Mouse (Mus musculus) urinary bladder, postnatal 4 days (tissue): ENCODE data around the gene Tbc1d2b.

Source experiments
- DNase-seq, 2 experiments: peaks; one replicate each; pipeline ENCODE4 v3.0.0; 2021 to 2022; ENCODE audit warnings: low spot score in 2 of 2

Tbc1d2b gene

GRCm38 (mm10) chr9:90265322-90266039 is 5.1 kb downstream of the Tbc1d2b start:
- DNase-seq, result no peak

- DNase-seq, result peak in 1 of 2 experiments; percentile 43
These were observed 7.3 kb downstream of the Tbc1d2b start for GRCm38 (mm10) chr9:90263340-90263679.

DNA sequence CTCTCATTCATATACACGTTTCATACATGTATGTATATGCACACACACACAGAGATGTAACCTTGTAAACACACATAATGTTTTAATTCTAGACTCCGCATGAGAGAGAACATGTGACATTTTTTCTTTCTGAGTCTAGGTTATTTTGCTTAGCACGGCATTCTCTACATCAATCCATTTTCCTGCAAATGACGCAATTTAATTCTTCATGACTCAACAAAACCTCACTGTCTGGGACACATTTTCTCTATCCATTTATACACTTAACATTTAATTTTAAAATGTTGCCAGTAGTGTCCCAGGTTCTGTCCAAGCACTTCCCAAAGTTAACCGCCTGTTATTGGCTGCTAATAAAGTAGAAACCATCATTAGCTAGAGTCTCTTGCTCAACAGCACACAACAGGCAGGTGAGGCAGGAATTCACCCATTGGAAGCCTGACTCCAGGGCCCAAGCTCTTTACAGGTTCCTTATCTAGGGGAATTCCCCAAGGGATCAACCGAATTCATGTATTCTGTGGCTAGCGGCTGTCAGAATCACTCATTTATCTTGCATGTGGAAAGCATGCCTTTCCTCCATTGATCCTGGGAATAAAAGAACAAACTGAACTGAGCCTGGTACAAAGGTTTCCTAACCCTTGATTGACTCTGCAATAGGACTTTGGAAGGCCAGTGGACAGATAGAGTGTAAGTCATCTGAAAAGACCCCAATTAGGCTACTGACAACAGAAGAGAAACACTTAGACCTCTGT is 7.8 kb downstream of the Tbc1d2b start:
- no peak for DNase-seq

DNA sequence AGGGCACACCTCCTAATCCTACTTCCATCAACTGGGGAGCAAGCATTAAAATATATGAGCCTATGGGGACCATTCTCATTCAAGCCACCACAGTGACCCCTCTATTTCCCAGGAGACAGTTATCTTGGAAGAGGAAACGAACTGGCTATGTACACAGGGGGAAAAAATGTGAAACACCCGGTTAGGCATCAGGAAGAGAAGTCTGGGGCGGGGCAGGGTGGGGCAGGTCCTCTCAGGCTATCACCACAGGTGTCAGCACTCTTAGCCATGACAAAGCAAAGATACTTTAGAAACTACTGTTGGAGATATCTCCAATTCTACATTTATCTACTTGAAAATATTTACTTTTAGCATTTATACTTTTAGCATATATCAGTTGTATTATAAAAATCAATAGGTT is 8.5 kb downstream of the Tbc1d2b start:
- DNase-seq, result no peak

DNA sequence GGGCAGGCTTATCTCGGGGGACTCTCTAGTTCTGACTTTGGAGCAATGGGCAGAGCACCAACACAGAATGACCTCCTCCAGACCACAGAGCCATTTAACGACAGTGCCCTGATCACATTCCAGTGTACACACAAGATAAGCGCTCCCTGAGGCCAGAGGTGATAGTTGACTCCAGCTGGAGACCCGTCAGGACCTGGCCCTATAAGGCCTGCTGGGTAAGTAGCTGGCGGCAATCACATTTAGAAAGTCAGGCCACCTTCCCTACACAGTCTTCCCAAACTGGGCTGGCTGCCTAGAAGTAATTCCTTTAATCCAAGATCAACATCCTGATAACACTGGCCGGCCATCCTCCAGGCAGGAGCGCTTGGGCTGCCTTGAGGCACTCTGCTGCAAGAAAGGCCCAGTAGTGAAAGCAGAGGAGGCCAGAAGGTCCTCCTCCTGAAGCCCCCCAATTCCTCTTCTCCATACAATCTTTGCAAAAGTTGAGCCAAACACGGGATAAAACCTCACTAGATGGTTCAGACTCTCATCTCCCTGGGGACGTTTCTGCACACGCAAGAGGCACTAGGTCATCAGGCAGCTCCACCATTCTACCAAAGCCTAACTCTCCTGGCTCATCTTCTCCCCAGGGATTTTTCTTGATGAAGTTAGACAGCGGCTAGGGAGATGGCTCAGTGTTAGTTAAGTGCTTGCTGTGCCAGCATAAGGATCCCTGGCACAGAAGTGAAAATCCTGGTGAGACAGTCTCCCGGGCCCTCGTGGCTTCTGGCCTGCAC is 9.8 kb downstream of the Tbc1d2b start:
- DNase-seq, result no peak

GRCm38 (mm10) chr9:90260079-90260478 is 10.5 kb downstream of the Tbc1d2b start:
- DNase-seq, result no peak

GRCm38 (mm10) chr9:90259400-90259950 is 11.1 kb downstream of the Tbc1d2b start:
- no peak for DNase-seq

DNA sequence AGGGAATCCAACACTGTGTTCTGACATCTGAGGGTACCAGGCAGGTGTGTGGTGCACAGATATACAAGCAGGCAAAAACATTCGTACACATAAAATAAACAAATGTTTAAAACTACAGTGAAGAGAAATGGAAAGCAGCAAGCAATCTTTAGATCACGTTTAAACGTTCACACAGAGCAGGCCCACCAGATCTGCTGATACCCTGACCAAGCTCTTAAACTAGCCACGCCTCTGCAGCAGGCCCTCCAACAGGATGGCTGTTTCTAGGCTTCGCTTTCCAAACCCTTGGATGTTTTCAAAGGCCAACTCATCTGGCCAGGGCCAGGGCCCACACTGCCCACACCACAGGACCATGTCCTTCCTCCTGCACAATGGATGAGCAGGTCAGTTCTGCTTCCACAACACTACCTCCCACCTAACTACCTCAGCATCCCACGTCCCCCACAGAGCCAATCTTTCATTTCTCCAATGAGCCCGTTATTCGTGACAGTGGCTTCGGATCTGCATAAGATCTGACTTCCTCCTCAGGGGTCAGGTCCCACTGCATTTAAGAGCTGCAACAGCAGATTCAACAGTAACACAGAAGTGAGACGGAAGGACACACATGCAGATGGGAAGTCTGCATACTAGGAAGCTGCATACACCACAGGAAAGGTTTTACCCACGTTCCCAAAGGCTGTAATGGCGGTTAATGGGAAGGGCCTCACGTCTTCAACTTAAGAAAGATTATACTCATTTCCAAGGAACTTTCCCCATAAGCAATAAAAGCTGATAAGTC is 12.7 kb downstream of the Tbc1d2b start:
- DNase-seq, result no peak

GRCm38 (mm10) chr9:90257220-90257619 is 13.4 kb downstream of the Tbc1d2b start:
- DNase-seq, result no peak

GRCm38 (mm10) chr9:90255844-90256405 is 14.7 kb downstream of the Tbc1d2b start:
- DNase-seq, result no peak

GRCm38 (mm10) chr9:90253181-90253580 is 17.4 kb downstream of the Tbc1d2b start:
- no peak for DNase-seq

- DNase-seq, result no peak
These were observed 19.4 kb downstream of the Tbc1d2b start for GRCm38 (mm10) chr9:90250964-90251750.

DNA sequence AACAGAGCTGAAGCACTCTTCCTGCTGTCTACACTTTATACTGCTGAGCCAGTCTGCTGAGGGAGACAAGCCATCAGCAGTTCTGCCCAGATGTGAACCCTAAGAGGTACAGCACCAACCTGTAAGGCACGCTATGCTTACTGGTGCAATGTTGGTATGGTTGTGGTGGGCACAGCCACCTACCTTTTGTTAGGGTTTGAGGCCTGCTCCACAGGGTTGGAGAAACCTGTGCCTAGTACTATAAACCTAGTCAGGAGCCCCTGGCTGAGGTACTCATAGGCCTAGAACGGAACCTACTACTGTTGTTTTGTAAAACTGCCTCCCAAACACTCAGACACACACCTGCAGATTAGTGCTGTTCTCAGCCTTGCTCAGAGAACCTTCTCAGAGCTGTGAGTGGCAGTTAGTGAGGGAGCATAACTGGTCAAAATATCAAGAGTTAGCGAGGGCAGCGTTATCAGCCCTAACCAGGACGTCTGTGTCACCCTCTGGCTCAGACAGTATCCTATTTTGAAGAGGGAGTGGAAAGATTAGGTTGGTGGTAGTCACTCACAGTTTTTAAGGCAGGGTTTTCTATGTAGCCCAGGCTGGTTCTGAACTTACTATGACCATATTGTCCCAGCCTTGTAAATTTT is 20.3 kb downstream of the Tbc1d2b start:
- no peak for DNase-seq

DNA sequence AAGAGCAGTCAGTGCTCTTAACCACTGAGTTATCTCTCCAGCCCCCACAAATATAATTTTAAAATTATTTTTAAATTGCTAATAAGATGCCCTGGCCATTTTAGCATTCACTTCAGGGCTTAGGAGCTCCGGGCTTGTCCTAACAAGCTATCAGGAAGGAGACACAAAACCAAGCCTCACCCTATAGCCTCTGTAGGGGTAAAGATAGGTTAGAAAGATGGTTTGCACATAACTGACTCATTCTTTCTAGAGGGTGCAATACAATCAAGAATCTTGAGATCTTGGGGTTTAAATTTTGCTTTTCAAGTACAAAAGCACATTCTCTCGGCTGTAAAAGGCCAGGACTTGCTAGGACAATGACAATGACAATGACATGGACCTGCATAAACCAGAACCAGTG is 21.6 kb downstream of the Tbc1d2b start:
- no peak for DNase-seq

DNA sequence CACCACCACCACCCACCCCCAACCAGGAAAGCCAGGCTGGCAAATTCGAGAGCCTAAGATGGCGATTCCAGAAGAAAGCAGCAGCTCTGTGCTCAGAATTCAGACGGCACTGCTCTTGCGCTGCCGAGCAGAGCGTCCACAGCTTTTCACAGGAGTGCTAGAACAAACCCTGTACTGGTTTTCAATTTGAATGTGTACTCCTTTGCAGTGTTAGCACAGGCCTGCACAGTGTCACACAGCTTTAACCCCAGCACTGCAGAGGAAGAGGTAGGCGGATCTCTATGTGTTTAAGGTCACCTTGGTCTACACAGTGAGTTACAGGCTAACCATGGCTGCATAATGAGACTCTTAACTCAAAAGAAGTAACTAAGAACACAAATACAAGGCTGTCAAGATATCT is 22.3 kb downstream of the Tbc1d2b start:
- no peak for DNase-seq

DNA sequence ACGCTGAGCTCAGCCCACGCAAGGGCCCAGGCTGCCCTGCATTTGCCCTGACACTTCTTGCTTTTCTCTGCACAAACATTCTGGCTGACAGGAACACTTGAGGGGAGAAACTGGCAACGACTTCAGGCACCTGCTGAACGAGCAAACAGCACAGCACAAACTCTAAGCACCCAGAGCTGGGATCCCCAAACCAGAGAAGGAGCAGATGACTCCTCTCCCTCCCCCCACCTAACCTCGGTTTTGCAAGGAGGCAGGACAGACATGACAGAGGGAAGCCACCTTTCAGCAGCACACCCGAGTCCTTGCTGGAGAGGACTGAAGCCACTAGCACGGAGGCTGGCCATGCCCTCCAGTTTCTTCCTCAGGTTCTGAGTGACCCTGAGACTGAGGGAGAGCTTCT is 23.3 kb downstream of the Tbc1d2b start:
- DNase-seq, result no peak

DNA sequence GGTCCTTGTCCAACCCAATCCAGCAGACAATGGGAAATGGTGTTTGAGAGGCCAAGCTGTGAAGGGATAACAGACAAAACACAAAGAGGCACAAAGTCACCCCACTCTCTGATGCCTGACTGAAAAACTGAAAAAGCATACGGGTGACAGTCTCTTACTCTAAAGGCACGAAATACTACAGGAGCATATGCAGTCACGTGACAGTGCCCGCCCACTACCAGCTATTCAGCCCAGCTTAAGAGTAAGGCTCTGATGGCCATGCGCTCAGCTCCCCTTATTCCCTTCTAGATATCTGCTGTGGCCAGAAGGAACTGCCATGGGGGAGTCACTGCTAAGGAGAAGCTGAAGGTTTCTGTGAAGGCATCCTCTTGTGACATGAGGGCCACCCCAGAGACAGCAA is 24.8 kb downstream of the Tbc1d2b start:
- no peak for DNase-seq

DNA sequence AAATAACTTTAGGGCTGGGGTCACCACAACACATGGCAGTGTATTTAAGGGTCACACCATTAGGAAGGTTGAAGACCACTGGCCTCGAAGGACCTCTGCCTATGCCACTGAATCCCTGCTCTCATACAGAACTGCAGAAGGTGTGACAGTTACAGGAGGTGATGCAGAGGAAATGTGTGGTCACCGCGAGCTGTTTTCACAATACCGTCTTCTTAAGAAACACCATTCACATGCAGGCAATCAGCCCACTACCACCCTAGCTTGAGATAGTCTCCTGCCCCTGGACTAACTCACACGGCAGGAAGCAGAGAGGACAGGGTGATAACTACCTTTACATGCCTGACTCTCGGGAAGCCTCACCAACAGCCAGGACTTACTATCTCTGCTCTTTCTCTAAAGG is 25.4 kb downstream of the Tbc1d2b start:
- DNase-seq, result no peak

GRCm38 (mm10) chr9:90244301-90245151 is 26.1 kb downstream of the Tbc1d2b start:
- no peak for DNase-seq
